Mouse (Mus musculus): ENCODE measurements around the gene Ppih. TPM values are rescaled to one million over a fixed set of nuclear protein-coding genes. Genes with fewer than 3 reads are reported as not detected.

Ppih gene
- polyA plus RNA-seq (2017; shearing (Covaris generic)), result 49.7 TPM

GRCm38 (mm10) chr4:119320131-119320830, at the start of gene Ppih:
Ppih (minus strand) TSS chr4:119320546.

GRCm38 (mm10) chr4:119294415-119295133, 25.8 kb downstream of the Ppih start, which contains the start of gene Ybx1:
Ybx1 (minus strand) TSS chr4:119294604.

GRCm38 (mm10) chr4:119255351-119255750, 65.0 kb downstream of the Ppih start, which contains the start of gene Cldn19:
Cldn19 (plus strand) TSS chr4:119255414.

Other genes starting within 250 kb of the Ppih start
- 79.4 TPM for gene Slc2a1, start 211.8 kb downstream of the Ppih start, polyA plus RNA-seq (2017; shearing (Covaris generic))
- gene Zfp691, start 146.4 kb downstream of the Ppih start, polyA plus RNA-seq (2017; shearing (Covaris generic)), result 3.6 TPM
- 0.68 TPM for gene Ermap, start 130.5 kb downstream of the Ppih start, polyA plus RNA-seq (2017; shearing (Covaris generic))
- gene Svbp, start 125.2 kb downstream of the Ppih start, polyA plus RNA-seq (2017; shearing (Covaris generic)), result 71.6 TPM
- 0.35 TPM for gene Tmem269, start 102.3 kb downstream of the Ppih start, polyA plus RNA-seq (2017; shearing (Covaris generic))
- gene AU022252, start 87.8 kb downstream of the Ppih start, polyA plus RNA-seq (2017; shearing (Covaris generic)), result 22.8 TPM
- 1.9 TPM for gene P3h1, start 87.6 kb downstream of the Ppih start, polyA plus RNA-seq (2017; shearing (Covaris generic))
- not detected for gene Cldn19, start 65.1 kb downstream of the Ppih start, polyA plus RNA-seq (2017; shearing (Covaris generic))
- 57.1 TPM for gene Ybx1, start 25.9 kb downstream of the Ppih start, polyA plus RNA-seq (2017; shearing (Covaris generic))
- gene Ccdc30, start 95.0 kb upstream of the Ppih start, polyA plus RNA-seq (2017; shearing (Covaris generic)), result 15.1 TPM
- gene Ppcs, start 101.9 kb upstream of the Ppih start, polyA plus RNA-seq (2017; shearing (Covaris generic)), result 48.4 TPM
- 0.62 TPM for gene Zmynd12, start 102.3 kb upstream of the Ppih start, polyA plus RNA-seq (2017; shearing (Covaris generic))
- gene Rimkla, start 172.1 kb upstream of the Ppih start, polyA plus RNA-seq (2017; shearing (Covaris generic)), result 0.15 TPM
- 11.4 TPM for gene Foxj3, start 216.5 kb upstream of the Ppih start, polyA plus RNA-seq (2017; shearing (Covaris generic))
- gene Frg2f1, start 219.0 kb upstream of the Ppih start, polyA plus RNA-seq (2017; shearing (Covaris generic)), result 1.4 TPM